Mouse (Mus musculus) MEL (cell line): Measurements from ENCODE around the gene Itgb8. TPM values are rescaled to one million over a fixed set of nuclear protein-coding genes. Genes with fewer than 3 reads are reported as not detected.

Experiments
- DNase-seq: peaks from one replicate; pipeline ENCODE4 v3.0.0; 2011; ENCODE audit warnings: low read depth, low spot score
- H3K27ac ChIP-seq: 2 replicates; pipeline ENCODE4 v1.5.1; 2012; ENCODE audit warnings: low read depth, mild to moderate bottlenecking, control low read depth, low read length, moderate library complexity; ENCODE audit not compliant: control insufficient read depth
- H3K27me3 ChIP-seq, 2 experiments: fragments of 150-350 bp in 1 of 2; sonication (generic) in 1 of 2; 2 replicates each; pipeline ENCODE4 v1.6.1; 2012; ENCODE audit warnings: low read length in 2 of 2, mild to moderate bottlenecking in 2 of 2, improper control_type of control experiment in 1 of 2, moderate library complexity in 1 of 2; ENCODE audit not compliant: insufficient read depth in 2 of 2, control insufficient read depth in 1 of 2
- H3K36me3 ChIP-seq, 2 experiments: 2 replicates each; pipeline ENCODE4 v1.6.1; 2012 to 2014; ENCODE audit warnings: low read length in 2 of 2, improper control_type of control experiment in 1 of 2, inconsistent platforms in 1 of 2, mild to moderate bottlenecking in 1 of 2; ENCODE audit not compliant: insufficient read depth in 2 of 2, control insufficient read depth in 1 of 2
- H3K4me1 ChIP-seq, 2 experiments: fragments of 150-350 bp in 1 of 2; sonication (generic) in 1 of 2; 2 replicates each; pipeline ENCODE4 v1.6.1; 2012; ENCODE audit warnings: low read length in 2 of 2, improper control_type of control experiment in 1 of 2, mild to moderate bottlenecking in 1 of 2; ENCODE audit not compliant: insufficient read depth in 2 of 2, control insufficient read depth in 1 of 2
- H3K4me3 ChIP-seq, 2 experiments: fragments of 150-350 bp in 1 of 2; sonication (generic) in 1 of 2; 2 replicates each; pipeline ENCODE4 v1.5.1; 2012; ENCODE audit warnings: low read depth in 2 of 2, low read length in 2 of 2, mild to moderate bottlenecking in 2 of 2, moderate library complexity in 2 of 2, control low read depth in 1 of 2, improper control_type of control experiment in 1 of 2; ENCODE audit not compliant: control insufficient read depth in 1 of 2, insufficient read depth in 1 of 2
- H3K79me2 ChIP-seq: 2 replicates; pipeline ENCODE4 v1.6.1; 2012; ENCODE audit warnings: mild to moderate bottlenecking, low read length, moderate library complexity; ENCODE audit not compliant: control insufficient read depth, poor library complexity, insufficient read depth
- H3K9ac ChIP-seq: 2 replicates; pipeline ENCODE4 v1.6.1; 2012; ENCODE audit warnings: low read depth, mild to moderate bottlenecking, control low read depth, low read length, moderate library complexity; ENCODE audit not compliant: control insufficient read depth, poor library complexity, severe bottlenecking
- H3K9me3 ChIP-seq: fragments of 150-350 bp; sonication (generic); replicated peaks from 2 replicates; pipeline ENCODE4 v1.6.1; 2012; ENCODE audit warnings: mild to moderate bottlenecking, low read length, improper control_type of control experiment, moderate library complexity; ENCODE audit not compliant: insufficient read depth
- CHD1 ChIP-seq: IDR thresholded peaks from 2 replicates; pipeline ENCODE4 v1.6.1; 2012; ENCODE audit warnings: low read depth, mild to moderate bottlenecking, inconsistent platforms, low read length, improper control_type of control experiment
- E2F4 ChIP-seq: IDR thresholded peaks from 2 replicates; pipeline ENCODE4 v1.6.1; 2011; ENCODE audit warnings: low read depth, low read length, improper control_type of control experiment, borderline replicate concordance
- EP300 ChIP-seq, 2 experiments: IDR thresholded peaks; 2 replicates each; pipeline ENCODE4 v1.6.1; 2011; ENCODE audit warnings: improper control_type of control experiment in 2 of 2, low read length in 2 of 2, low read depth in 1 of 2, mild to moderate bottlenecking in 1 of 2
- GATA1 ChIP-seq: IDR thresholded peaks from 2 replicates; pipeline ENCODE4 v1.6.1; 2011; ENCODE audit warnings: low read depth, low read length, improper control_type of control experiment
- MAFK ChIP-seq: IDR thresholded peaks from 2 replicates; pipeline ENCODE4 v1.6.1; 2011; ENCODE audit warnings: low read depth, mild to moderate bottlenecking, low read length, improper control_type of control experiment, borderline replicate concordance
- MEF2A ChIP-seq: IDR thresholded peaks from 2 replicates; pipeline ENCODE4 v1.6.1; 2014; ENCODE audit warnings: low read depth, mild to moderate bottlenecking, inconsistent platforms, low read length, improper control_type of control experiment; ENCODE audit not compliant: poor library complexity, insufficient replicate concordance, severe bottlenecking; ENCODE audit errors: extremely low read depth
- MXI1 ChIP-seq: IDR thresholded peaks from 2 replicates; pipeline ENCODE4 v1.6.1; 2011; ENCODE audit warnings: mild to moderate bottlenecking, low read depth, low read length, improper control_type of control experiment
- NELFE ChIP-seq: IDR thresholded peaks from 2 replicates; pipeline ENCODE4 v1.6.1; 2011; ENCODE audit warnings: low read depth, low read length, improper control_type of control experiment
- RAD21 ChIP-seq: IDR thresholded peaks from 2 replicates; pipeline ENCODE4 v1.6.1; 2011; ENCODE audit warnings: mild to moderate bottlenecking, low read depth, low read length, improper control_type of control experiment
- ZC3H11A ChIP-seq: IDR thresholded peaks from 2 replicates; pipeline ENCODE4 v1.6.1; 2012; ENCODE audit warnings: low read depth, mild to moderate bottlenecking, inconsistent platforms, low read length, improper control_type of control experiment
- ZKSCAN1 ChIP-seq: IDR thresholded peaks from 2 replicates; pipeline ENCODE4 v1.6.1; 2012; ENCODE audit warnings: low read depth, mild to moderate bottlenecking, inconsistent platforms, low read length, improper control_type of control experiment, moderate library complexity
- polyA plus RNA-seq, 2 experiments: library from polyadenylated mRNA; stranded (reverse) in 1 of 2; unstranded in 1 of 2; fragments of >175 nt in 1 of 2; fragments of >200 nt in 1 of 2; gene quantifications; 2 replicates each; pipeline versions ENCODE4 v1.2.1 to v1.2.4; 2012; ENCODE audit warnings: low replicate concordance in 2 of 2, low read depth in 1 of 2; ENCODE audit not compliant: insufficient read length in 2 of 2, insufficient read depth in 1 of 2, missing spikeins in 1 of 2
- total RNA-seq: library from RNA; depleted of rRNA; stranded (reverse); fragments of 300-350 nt; gene quantifications from 2 replicates; pipeline ENCODE4 v1.2.3, GENCODE M21; 2012

Itgb8 gene
- total and polyA plus RNA-seq, 3 experiments: not detected

DNA sequence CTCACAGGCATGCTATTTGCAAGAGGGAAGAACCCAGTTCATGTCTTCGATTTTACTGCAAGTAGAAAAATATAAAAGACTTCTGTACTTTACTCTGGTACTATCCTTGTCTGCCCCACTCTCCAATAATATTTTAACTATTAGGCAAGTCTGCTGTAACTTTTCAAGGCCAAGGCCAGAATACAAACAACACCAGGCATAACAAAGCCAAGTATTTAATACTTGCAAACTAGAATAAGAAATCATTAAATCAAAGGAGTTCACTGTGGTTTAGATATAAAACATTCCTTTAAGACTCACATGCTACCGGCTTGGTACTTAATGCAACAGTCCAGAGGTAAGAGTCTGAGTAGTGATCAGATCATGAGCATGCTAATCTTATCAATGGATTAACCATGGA is 9.0 kb downstream of the Itgb8 start:
- Histone ChIP-seq H3K4me3 (no peak overlapping the region), H3K27me3 (no peaks in the 10 kb centered on the region), H3K79me2 (no peaks in the 10 kb centered on the region), H3K4me1 (no peaks in the 10 kb centered on the region), H3K9ac (no peak overlapping the region), H3K9me3 (no peaks in the 10 kb centered on the region), H3K36me3 (no peaks in the 10 kb centered on the region), H3K27ac (no peak overlapping the region)
- no peak for DNase-seq
- TF ChIP-seq ZKSCAN1: no peak

DNA sequence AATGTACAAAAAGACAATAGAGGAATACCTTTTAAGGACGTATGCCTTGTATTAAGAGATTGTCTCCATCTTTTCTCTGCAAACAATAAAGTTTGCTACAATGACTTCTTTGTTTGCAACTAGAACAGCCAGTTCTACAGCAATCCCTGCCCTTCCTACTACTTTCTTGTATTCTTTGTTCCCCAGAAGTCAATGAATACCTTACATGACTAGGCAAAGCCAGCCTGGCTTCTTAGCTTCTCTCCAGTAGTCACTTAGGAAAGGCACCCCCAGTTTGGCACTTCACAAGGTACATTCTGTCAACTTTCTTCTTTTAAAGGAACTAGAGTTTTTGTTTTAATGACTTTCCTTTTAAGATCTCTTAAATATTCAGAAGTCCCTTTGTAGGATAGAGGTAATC is 10.7 kb downstream of the Itgb8 start:
- Histone ChIP-seq H3K27me3 (no peaks in the 10 kb centered on the region), H3K4me3 (no peak overlapping the region)
- TF ChIP-seq MAFK: no peak
- no peak for TF ChIP-seq ZC3H11A
- no peak for TF ChIP-seq EP300 (IDR thresholded peaks at IDR 0.05; ENCODE audit: low read depth in 1 of 2, low read length in 2 of 2)
- TF ChIP-seq GATA1: no peak

DNA sequence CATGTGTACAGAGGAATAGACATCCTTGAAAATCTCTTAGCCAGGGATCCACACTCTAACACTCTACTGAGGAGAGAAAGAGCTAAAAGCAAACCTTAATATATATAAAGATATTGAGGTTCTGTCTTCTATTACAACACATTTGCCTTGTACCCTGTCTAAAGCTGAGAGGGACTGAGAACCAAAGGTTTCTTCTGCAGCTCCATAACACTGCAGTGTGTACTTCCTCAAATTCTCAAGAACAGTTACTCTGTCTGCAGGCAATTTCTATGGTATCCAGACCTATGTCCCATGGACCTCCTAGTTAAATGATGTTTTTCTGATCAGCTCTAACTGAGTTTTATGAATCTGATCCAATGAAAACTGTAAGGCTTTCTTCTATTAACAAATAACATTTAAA is 13.9 kb downstream of the Itgb8 start:
- no peaks in the 10 kb centered on the region for H3K9me3 ChIP-seq
- no peaks in the 10 kb centered on the region for H3K27me3 ChIP-seq
- H3K27ac ChIP-seq: no peak overlapping the region
- H3K4me1 ChIP-seq: no peaks in the 10 kb centered on the region
- no peak overlapping the region for H3K9ac ChIP-seq
- DNase-seq: no peak
- H3K4me3 ChIP-seq: no peak overlapping the region
- no peak for TF ChIP-seq MAFK
- H3K79me2 ChIP-seq: no peaks in the 10 kb centered on the region
- no peaks in the 10 kb centered on the region for H3K36me3 ChIP-seq

More for the DNA sequence above, 10.7 kb downstream of the Itgb8 start:
- no peaks in the 10 kb centered on the region for H3K4me1 ChIP-seq
- H3K9me3 ChIP-seq: no peaks in the 10 kb centered on the region
- no peak overlapping the region for H3K27ac ChIP-seq
- H3K9ac ChIP-seq: no peak overlapping the region
- no peak for DNase-seq
- no peaks in the 10 kb centered on the region for H3K36me3 ChIP-seq
- H3K79me2 ChIP-seq: no peaks in the 10 kb centered on the region

DNA sequence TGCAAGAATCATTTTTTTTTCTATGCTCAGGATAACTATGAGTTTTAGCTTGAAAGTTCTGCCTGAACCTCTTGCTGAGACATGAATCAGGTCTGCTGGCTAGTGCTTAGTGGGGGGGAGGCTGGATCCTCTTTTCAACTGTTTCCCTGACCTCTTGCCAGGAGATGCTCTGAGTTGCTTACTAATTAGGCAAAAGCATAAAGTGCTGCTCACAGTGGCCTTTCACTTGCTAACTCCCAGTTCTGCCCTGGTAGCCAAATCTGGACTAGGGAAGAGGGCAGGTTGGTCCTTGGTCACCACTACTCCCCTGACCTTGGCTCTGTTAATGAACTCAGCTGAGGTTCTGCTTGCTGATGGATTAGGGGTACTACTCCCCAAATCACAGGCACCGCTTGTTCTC is 19.2 kb downstream of the Itgb8 start:
- no peaks in the 10 kb centered on the region for H3K36me3 ChIP-seq
- no peak overlapping the region for H3K4me3 ChIP-seq
- no peak overlapping the region for H3K9ac ChIP-seq
- no peaks in the 10 kb centered on the region for H3K9me3 ChIP-seq
- no peaks in the 10 kb centered on the region for H3K4me1 ChIP-seq
- no peak for TF ChIP-seq MXI1
- TF ChIP-seq CHD1: no peak
- no peak for TF ChIP-seq NELFE
- no peak for TF ChIP-seq MAFK
- TF ChIP-seq RAD21: no peak
- no peak for TF ChIP-seq MEF2A
- TF ChIP-seq E2F4: no peak
- no peaks in the 10 kb centered on the region for H3K79me2 ChIP-seq
- no peak overlapping the region for H3K27ac ChIP-seq
- H3K27me3 ChIP-seq: no peaks in the 10 kb centered on the region
- no peak for DNase-seq
